Mouse (Mus musculus): ENCODE measurements at regions not wholly inside any gene's neighbourhood (a gene's known extent, or its start where the extent isn't known, plus 50 kb on each side); places are given as distances from the start of the nearest gene placed in this dataset.

DNA sequence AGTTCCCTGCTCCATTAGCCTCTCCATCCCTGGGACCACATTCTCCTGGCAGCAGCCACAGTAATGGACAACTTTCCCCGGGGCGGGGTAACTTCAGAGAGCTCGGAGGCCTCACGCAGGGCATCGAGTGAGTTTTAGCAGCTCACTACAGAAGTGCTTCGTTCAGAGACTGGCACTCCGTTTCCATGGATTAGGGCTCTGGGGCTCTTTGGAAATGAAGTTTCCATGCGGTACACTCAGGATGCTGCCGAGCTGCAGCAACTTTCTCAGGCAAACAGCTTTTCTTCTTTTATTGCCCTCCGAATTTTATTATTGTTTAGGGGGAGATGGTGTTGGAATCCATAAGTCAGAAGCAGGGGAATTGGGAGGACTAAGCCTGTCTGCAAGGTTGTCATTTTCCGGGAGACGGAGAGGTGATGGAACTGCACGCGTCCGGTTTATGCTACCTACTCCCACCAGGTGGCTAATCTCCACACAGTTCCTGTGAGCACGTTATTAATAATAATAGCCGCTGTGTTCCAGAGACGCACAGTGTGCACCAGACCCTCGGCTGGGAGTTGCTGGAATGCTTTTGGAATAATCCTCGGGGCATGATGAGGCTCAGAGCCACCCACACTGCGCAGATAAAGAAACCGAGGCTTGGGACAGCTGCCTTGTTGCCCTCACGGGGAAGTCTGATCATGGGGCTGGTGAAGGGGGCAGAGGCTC, 460.4 kb upstream of the 3110018I06Rik start:
- DNase-seq (ENCODE audit: low spot score in 2 of 2) = no peak

DNA sequence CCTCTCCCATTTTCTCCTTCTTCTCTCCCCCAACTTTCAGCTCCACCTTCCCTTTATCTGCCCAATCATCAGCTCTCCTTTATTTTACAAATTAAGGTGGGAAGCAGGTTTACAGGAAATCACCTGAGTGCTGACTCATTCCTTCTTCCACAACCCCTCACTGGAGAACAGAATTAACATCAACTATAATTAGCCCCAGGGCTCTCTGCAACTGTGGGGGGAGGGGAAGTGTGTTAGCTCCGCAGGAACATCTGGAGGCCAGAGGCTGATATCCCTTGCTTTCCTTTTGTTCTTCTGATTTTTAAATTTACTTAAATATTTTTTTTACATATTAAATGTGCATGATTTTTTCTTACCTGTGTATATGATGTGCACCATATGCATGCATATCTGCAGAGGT, 459.4 kb upstream of the 3110018I06Rik start:
- no peak for DNase-seq (ENCODE audit: low spot score in 2 of 2)

DNA sequence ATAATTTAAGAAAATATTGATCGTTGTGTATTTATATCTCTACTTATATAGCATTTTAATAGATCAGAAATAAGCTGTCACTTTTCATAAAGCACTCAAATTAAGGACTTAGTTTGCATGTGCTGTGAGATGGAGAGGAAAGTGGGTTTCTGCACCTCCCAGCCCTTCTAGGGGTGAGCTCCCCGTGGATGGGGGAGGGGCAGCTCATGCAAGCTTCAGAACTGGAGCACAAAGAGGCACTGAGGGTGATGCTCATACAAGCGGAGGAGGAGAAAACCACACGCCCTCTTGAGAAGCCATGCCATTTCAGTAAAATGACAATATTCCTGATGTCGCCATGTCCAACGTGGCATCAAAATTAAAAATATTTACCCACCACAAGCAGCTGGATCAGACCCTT, 452.1 kb upstream of the 3110018I06Rik start:
- no peak for DNase-seq (ENCODE audit: low spot score in 2 of 2)

- no peak for DNase-seq (ENCODE audit: low spot score in 2 of 2)
These were observed 446.3 kb upstream of the 3110018I06Rik start for GRCm38 (mm10) chr12:107041927-107042652.

DNA sequence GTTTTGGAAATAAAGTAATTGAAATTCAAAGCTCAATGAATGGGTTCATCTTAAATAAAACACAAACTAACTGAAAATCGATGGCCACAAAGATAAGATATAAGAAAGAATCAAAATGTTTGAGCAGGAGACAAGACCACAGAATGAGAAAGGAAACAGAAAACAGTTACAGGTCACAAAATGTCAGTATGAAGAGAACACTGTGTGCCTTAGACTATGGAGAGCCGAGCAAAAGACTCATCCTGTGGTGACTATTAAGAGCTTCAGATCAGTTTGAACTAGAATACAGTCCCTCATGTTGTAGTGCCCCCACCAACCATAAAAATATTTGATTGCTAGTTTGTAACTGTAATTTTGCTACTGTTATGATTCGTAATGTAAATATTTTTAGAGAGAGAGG, 441.9 kb upstream of the 3110018I06Rik start:
- no peak for DNase-seq (ENCODE audit: low spot score in 2 of 2)

DNA sequence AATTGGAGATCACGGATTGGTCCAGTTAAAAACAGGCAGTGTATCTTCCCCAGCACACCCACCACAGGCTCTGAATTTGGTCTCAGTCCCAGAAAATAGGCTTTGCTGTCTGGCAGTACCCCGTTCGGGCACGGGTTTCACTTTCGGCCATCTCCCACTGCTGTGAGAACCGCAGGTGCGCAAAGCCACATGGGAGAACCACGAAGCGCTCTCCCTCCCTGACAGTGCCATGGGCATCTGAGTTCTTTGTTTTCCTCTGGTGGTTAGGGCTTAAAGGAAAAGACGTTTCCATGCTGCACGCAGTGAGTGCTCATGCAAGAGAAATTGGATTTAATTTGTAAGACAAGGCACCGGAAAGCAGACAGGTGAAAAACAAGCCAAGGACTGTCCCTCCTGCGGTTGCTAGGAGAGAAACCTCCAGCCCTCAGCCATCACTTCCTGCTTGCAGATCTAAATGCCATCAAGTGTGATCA, 441.3 kb upstream of the 3110018I06Rik start:
- no peak for DNase-seq (ENCODE audit: low spot score in 2 of 2)

- DNase-seq (ENCODE audit: low spot score in 2 of 2) = no peak
These were observed 437.4 kb upstream of the 3110018I06Rik start for GRCm38 (mm10) chr12:107050891-107051635.

GRCm38 (mm10) chr12:107052136-107052535, 436.3 kb upstream of the 3110018I06Rik start:
- DNase-seq (ENCODE audit: low spot score in 2 of 2) = no peak

DNA sequence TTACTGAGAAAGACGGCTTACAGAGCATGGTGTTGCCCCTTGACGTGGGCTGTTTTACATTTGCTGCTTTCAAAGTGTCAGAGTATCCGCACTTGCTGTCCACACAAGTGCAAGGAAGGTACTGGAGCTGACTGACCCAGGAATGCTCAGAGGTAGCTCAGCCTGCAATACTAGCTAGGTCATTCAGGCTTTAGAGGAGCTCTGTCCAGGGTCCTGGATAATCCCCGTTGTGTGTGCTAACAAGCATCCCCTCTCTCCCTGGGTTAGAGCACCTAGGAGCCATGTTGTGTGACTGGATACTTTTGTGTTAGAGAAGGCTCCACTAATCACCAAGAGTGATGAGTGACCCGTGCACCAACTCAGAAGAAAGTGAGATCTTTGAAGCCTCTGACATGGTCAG, 431.9 kb upstream of the 3110018I06Rik start:
- no peak for DNase-seq (ENCODE audit: low spot score in 2 of 2)

DNA sequence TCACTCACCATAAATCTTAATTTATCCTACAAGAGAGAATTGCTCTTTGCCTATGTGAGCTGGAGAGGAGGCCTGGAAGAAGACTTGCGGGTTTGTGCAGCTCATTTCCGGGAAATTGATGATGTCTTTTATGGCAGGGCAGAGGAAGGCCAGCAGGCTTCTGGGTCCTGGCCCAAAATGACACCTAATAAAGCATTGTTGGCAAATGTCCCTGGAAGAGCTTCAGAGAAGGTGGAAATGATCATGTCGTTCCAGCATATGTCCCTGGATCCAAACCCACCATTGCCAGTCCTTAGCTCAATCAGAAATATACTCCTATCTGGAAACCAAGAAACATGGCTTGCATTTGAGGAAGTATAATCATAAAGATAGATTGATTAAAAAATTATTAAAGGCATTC, 427.9 kb upstream of the 3110018I06Rik start:
- DNase-seq (ENCODE audit: low spot score in 2 of 2) = no peak

DNA sequence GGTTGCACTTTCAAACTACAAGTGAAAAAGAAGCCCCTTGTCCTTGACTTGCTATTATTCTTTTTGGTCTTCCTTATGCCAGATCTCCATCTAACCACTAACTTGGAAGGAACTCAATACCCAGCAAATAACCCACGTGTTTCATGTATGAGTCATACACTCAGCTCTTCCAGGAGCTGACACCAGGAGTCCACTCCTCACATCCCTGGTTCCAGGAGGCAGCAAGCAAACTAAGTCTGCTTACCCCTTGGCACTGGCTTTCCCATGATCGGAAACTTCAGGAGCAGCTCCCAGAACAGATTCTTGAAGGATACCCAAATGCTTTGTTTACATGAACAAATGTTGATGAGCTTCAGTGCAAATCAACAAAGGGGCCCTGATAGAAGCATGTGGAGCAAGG, 421.1 kb upstream of the 3110018I06Rik start:
- no peak for DNase-seq (ENCODE audit: low spot score in 2 of 2)

- DNase-seq (ENCODE audit: low spot score in 2 of 2) = no peak
These were observed 405.9 kb upstream of the 3110018I06Rik start for GRCm38 (mm10) chr12:107082541-107082940.

DNA sequence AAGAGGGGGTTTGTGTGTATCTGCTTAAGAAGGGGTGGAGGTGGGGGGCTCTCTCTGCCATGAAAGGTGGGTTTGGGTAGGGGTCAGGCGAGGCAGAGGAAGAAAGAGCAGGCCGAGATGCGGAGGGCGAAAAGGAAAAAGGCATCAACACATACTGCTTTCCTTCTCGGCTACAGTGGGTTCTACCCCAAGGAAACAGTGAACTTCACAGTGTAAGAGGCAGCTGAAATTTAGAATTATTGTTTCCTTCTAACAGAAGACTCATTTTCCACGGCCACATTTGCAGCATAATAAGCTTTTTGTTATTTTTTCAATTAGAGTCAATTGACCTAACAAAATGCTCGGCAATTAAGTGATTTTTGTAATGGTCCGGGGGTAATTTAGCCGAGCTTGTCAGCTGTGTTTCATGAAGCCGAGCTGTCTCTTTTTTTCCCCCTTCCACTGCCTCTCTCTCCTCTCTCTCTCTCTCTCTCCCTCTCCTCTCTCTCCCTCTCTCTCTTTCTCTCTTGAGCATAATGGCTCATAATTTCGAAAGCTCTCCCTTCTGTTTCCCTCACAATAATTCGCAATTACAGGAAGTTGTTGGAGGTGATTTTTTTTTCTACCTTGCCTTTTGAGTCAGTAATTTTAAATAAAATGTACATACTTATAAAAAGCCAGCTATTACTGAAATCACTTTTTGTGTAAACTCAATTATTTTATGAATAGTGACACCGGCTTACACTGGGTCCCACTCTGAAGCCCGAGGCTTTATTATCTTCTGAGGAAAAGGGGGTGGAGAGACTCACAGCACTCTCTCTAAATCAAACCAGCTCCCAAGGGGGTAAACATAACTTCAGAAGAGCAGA, 403.1 kb upstream of the 3110018I06Rik start:
- no peak for DNase-seq (ENCODE audit: low spot score in 2 of 2)

- DNase-seq (ENCODE audit: low spot score in 2 of 2) = peak in 1 of 2 experiments; percentile 54
These were observed 402.4 kb upstream of the 3110018I06Rik start for GRCm38 (mm10) chr12:107085906-107086655.

DNA sequence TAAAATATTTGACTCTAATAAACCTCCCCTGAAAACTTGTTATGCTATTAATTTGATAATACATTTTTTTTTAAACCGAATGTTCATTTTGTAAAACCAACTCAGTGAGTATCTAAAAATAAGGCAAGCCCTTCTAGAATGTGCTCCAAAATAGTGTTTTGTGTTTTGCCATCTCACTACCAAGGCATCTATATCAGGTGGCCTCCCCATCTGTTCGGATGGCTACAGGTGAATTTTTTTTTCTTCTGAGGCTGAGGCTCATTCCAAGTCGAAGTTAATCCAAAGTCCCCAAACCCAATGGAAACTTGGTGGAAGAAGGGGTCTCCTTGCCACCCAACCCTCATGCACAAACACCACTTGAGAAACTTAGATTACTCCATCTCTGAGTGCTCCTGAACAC, 396.3 kb upstream of the 3110018I06Rik start:
- DNase-seq (ENCODE audit: low spot score in 2 of 2) = no peak

- DNase-seq (ENCODE audit: low spot score in 2 of 2) = no peak
These were observed 395.1 kb upstream of the 3110018I06Rik start for GRCm38 (mm10) chr12:107093326-107093725.

DNA sequence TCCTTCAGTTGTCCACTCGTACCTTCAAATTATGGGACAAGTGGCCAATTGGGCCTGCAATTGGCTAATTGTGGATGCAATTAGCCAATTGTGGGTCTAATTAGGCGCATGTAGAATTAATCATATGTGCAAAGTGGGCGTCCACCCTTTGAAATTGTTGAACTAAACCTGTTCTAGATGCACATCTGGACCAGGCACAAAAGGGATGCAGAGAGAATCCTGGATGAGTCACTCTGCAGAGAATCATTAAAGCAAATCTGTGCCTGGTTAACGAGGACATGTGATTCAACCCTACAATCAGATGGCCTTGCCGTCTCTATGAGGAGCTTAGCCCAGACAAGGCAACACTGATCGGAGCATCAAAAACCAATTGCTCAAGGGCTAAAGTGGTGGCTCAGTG, 393.0 kb upstream of the 3110018I06Rik start:
- DNase-seq (ENCODE audit: low spot score in 2 of 2) = no peak

DNA sequence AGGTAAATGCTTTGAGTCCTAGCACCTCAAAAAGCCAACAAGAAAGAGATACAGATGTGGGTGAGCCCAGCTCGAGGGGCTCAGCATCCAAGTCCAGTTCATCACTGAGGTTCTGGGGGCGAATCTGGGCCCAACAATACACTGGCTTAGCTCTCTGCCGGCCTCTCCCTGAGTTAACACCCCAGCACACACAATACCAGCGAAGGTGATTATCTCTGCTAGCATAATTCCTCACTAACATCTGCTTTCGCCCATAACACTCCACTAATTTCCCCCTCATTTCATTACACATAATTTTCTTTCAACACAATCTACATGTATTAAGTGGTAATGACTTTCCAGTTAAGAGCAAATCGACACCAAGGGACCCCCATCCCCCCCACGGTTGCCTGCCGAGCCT, 383.9 kb upstream of the 3110018I06Rik start:
- DNase-seq (ENCODE audit: low spot score in 2 of 2) = no peak

GRCm38 (mm10) chr12:107105017-107105416, 383.4 kb upstream of the 3110018I06Rik start:
- no peak for DNase-seq (ENCODE audit: low spot score in 2 of 2)

- no peak for DNase-seq (ENCODE audit: low spot score in 2 of 2)
These were observed 376.3 kb upstream of the 3110018I06Rik start for GRCm38 (mm10) chr12:107111908-107112770.
